Mouse (Mus musculus) spleen, adult 2 months (tissue): ENCODE data around the gene Apba2.

Source experiments
- CTCF ChIP-seq: fragments of 200-500 bp; IDR thresholded peaks from 2 replicates; pipeline ENCODE4 v1.5.1; 2011; ENCODE audit warnings: mild to moderate bottlenecking, inconsistent platforms; ENCODE audit not compliant: insufficient read depth, insufficient read length, insufficient replicate concordance; ENCODE audit errors: extremely low read depth
- POLR2A ChIP-seq: fragments of 200-500 bp; IDR thresholded peaks from 2 replicates; pipeline ENCODE4 v1.6.1; 2011; ENCODE audit warnings: low read depth, low read length, inconsistent platforms

GRCm38 (mm10) chr7:64633182-64633581, 131.7 kb downstream of the Apba2 start:
- TF ChIP-seq POLR2A = no peak
- no peak for TF ChIP-seq CTCF
